Mouse (Mus musculus) right cerebral cortex, postnatal 10 days (tissue): Measurements from ENCODE around the gene Plscr2.

Experiments
- DNase-seq, 2 experiments: peaks; one replicate each; pipeline ENCODE4 v3.0.0; 2021; ENCODE audit warnings: low spot score in 2 of 2

Gene Plscr2

GRCm38 (mm10) chr9:92338954-92339353, 63.6 kb downstream of the Plscr2 start:
- no peak for DNase-seq
